12 mouse cellular contexts compared by ENCODE assay signal in the genomic region with DNA sequence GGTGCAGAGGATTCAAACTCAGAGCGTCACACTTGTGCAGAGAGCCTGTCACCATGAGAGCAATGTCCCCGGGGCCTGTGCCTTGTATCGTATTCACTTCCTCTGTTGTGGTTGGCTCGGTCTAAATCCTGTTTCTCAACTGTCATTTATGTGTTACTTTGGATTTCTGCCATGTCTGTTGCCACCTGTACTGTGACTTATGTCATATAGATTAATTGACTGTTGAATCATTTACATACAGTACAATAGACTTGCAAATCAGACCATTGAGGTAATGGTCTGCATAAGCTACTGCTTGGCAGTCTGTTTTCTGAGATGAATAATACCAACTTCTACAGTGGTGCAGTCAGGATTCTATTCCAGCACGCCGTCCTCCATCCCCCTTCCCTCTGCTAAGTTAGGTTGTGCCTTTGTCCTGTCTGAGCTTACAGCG.
DNase-seq lines count a peak whose midpoint lies in the region; ATAC-seq and TF ChIP-seq lines count a peak whose summit lies in the region.
"Had no signal": no experiment of that assay in that cellular context is flagged by ENCODE, and none has a peak within 500 bp of the region (broad histone marks: within the 10 kb centered on the region; RNA-seq: fewer than 3 reads in every experiment).

No protein-coding gene starts in this region.

- H3K9me3 ChIP-seq in heart, postnatal 0 days (replicated peaks; ENCODE audit: control insufficient read depth, low read length) = no peaks in the 10 kb centered on the region
- H3K9me3 ChIP-seq in hindbrain, embryonic 11.5 days (ENCODE audit: control insufficient read depth, low read length) = no peaks in the 10 kb centered on the region
- H3K9me3 ChIP-seq: liver, embryonic 15.5 days had no signal

- DNase-seq in heart, postnatal 0 days (ENCODE audit: low spot score) = peak; percentile 42
- DNase-seq in heart, adult 8-10 months (ENCODE audit: low spot score) = no peak
- DNase-seq in hindbrain, embryonic 11.5 days (ENCODE audit: low spot score) = no peak
- no peak for DNase-seq in kidney, adult 11 months
- no peak for DNase-seq in kidney, postnatal 36 days
- DNase-seq in left cerebral cortex, adult 18-20 months (ENCODE audit: low spot score in 2 of 2) = no peak
- DNase-seq: cerebellum, adult 2 months; kidney, adult 18-20 months had no signal

- H3K79me2 ChIP-seq in myocyte (ENCODE audit: control insufficient read depth, insufficient read depth) = no peaks in the 10 kb centered on the region

- TF ChIP-seq POLR2A in bone marrow, adult 2 months (IDR thresholded peaks at IDR 0.05; ENCODE audit: borderline replicate concordance, control insufficient read depth, low read depth, low read length) = no peak
- no peak for TF ChIP-seq POLR2A in myocyte (IDR thresholded peaks at IDR 0.05; ENCODE audit: insufficient read length, low read depth)

- H3K4me3 ChIP-seq in heart, postnatal 0 days (ENCODE audit: low read depth, low read length) = no peak overlapping the region
- no peak overlapping the region for H3K4me3 ChIP-seq in bone marrow, adult 2 months (replicated peaks; ENCODE audit: control insufficient read depth, low read depth, low read length)
- no peak overlapping the region for H3K4me3 ChIP-seq in hindbrain, embryonic 11.5 days (ENCODE audit: low read depth, low read length)
- H3K4me3 ChIP-seq in myocyte = no peak overlapping the region
- H3K4me3 ChIP-seq: liver, embryonic 15.5 days had no signal

- H3K27ac ChIP-seq in heart, postnatal 0 days (ENCODE audit: low read depth) = peak overlapping the region; percentile 64
- peak overlapping the region; percentile 35 for H3K27ac ChIP-seq in bone marrow, adult 2 months (ENCODE audit: control insufficient read depth, insufficient read depth, low read depth, low read length, poor library complexity)
- peak overlapping the region; percentile 47; the same call in 1 of the 2 replicates for H3K27ac ChIP-seq in hindbrain, embryonic 11.5 days (ENCODE audit: low read depth, low read length)
- H3K27ac ChIP-seq: liver, embryonic 15.5 days had no signal

- H3K27me3 ChIP-seq in heart, postnatal 0 days (ENCODE audit: control insufficient read depth, insufficient read depth, low read length) = no peaks in the 10 kb centered on the region
- no peaks in the 10 kb centered on the region for H3K27me3 ChIP-seq in hindbrain, embryonic 11.5 days (ENCODE audit: control insufficient read depth, insufficient read depth, low read length)
- H3K27me3 ChIP-seq in myocyte (ENCODE audit: control insufficient read depth, insufficient read depth, insufficient read length) = no peaks in the 10 kb centered on the region
- H3K27me3 ChIP-seq: liver, embryonic 15.5 days; Patski had no signal

- no peaks in the 10 kb centered on the region for H3K36me3 ChIP-seq in heart, postnatal 0 days (replicated peaks; ENCODE audit: control insufficient read depth, insufficient read depth, low read length)
- no peaks in the 10 kb centered on the region for H3K36me3 ChIP-seq in hindbrain, embryonic 11.5 days (ENCODE audit: control insufficient read depth, insufficient read depth, low read length)
- no peaks in the 10 kb centered on the region for H3K36me3 ChIP-seq in myocyte (ENCODE audit: control insufficient read depth, insufficient read depth)
- H3K36me3 ChIP-seq: liver, embryonic 15.5 days had no signal

- no peak overlapping the region for H3K9ac ChIP-seq in heart, postnatal 0 days (replicated peaks; ENCODE audit: low read depth, low read length)
- no peak overlapping the region for H3K9ac ChIP-seq in hindbrain, embryonic 11.5 days (ENCODE audit: low read depth, low read length)
- H3K9ac ChIP-seq: liver, embryonic 15.5 days had no signal

- H3K4me2 ChIP-seq in heart, postnatal 0 days (ENCODE audit: low read depth, low read length) = no peak overlapping the region
- H3K4me2 ChIP-seq in hindbrain, embryonic 11.5 days (replicated peaks; ENCODE audit: low read depth, low read length) = no peak overlapping the region
- H3K4me2 ChIP-seq in myocyte (ENCODE audit: low read depth) = peak overlapping the region; percentile 64
- H3K4me2 ChIP-seq: liver, embryonic 15.5 days had no signal

- H3K4me1 ChIP-seq in heart, postnatal 0 days (ENCODE audit: control insufficient read depth, insufficient read depth) = 0 out of 2 replicates have a peak, but pooled peaks cover 3% of the 10 kb centered on the region
- H3K4me1 ChIP-seq in bone marrow, adult 2 months (ENCODE audit: control insufficient read depth, insufficient read depth, low read length) = peaks cover 13% of the 10 kb centered on the region
- 0 out of 2 replicates have a peak, but pooled peaks cover 3% of the 10 kb centered on the region for H3K4me1 ChIP-seq in hindbrain, embryonic 11.5 days (replicated peaks; ENCODE audit: control insufficient read depth, insufficient read depth, low read length)
- H3K4me1 ChIP-seq: liver, embryonic 15.5 days had no signal

- WGBS in heart, postnatal 0 days = 56% methylated on average over 7 of the region's 7 CpGs
- 17% methylated on average over 7 of the region's 7 CpGs for WGBS in bone marrow, adult 2 months
- 55% methylated on average over 7 of the region's 7 CpGs for WGBS in hindbrain, embryonic 11.5 days

- ATAC-seq in heart, postnatal 0 days (ENCODE audit: insufficient read depth, low read depth) = no peak
- peak; percentile 56 for ATAC-seq in hindbrain, embryonic 11.5 days (ENCODE audit: low FRiP score)
- ATAC-seq: Patski had no signal

- TF ChIP-seq EP300 in heart, postnatal 0 days (IDR thresholded peaks at IDR 0.05; ENCODE audit: low read depth) = no peak

- no peak for TF ChIP-seq CTCF in heart, postnatal 0 days (IDR thresholded peaks at IDR 0.05; ENCODE audit: low read depth)
- no peak for TF ChIP-seq CTCF in bone marrow, adult 2 months (IDR thresholded peaks at IDR 0.05; ENCODE audit: control insufficient read depth, insufficient read depth, low read length)

- H3ac ChIP-seq in myocyte (ENCODE audit: control insufficient read depth, insufficient read length) = no peak overlapping the region

TF ChIP-seq in myocyte, 11 proteins besides CTCF, POLR2A, EP300 and RAD21:
- TF ChIP-seq USF1 (IDR thresholded peaks at IDR 0.05; ENCODE audit: low read depth) (no peak), TCF12 (IDR thresholded peaks at IDR 0.05; ENCODE audit: insufficient read depth, poor library complexity, severe bottlenecking) (no peak), E2F4 (IDR thresholded peaks at IDR 0.05; ENCODE audit: insufficient read depth) (no peak), CEBPB (IDR thresholded peaks at IDR 0.05; ENCODE audit: insufficient read depth, poor library complexity, severe bottlenecking) (no peak), MYOG (IDR thresholded peaks at IDR 0.05; ENCODE audit: control insufficient read depth in 1 of 3, insufficient read depth in 1 of 3, insufficient read length in 2 of 3, low read depth in 2 of 3) (no peak), MYOD1 (IDR thresholded peaks at IDR 0.05; ENCODE audit: control insufficient read depth in 1 of 3, insufficient read length in 2 of 3, low read depth in 2 of 3) (no peak), TCF3 (IDR thresholded peaks at IDR 0.05; ENCODE audit: insufficient read length, low read depth) (no peak), MAX (IDR thresholded peaks at IDR 0.05; ENCODE audit: low read depth) (no peak), SRF (IDR thresholded peaks at IDR 0.05; ENCODE audit: control insufficient read depth, insufficient read length, low read depth) (no peak), POLR2AphosphoS2 (IDR thresholded peaks at IDR 0.05; ENCODE audit: insufficient read length, low read depth) (no peak), REST (IDR thresholded peaks at IDR 0.05; ENCODE audit: insufficient read depth, insufficient read length) (no peak)
